Mouse (Mus musculus) left cerebral cortex, adult 2 months (tissue): ENCODE measurements at regions not wholly inside any gene's neighbourhood (a gene's known extent, or its start where the extent isn't known, plus 50 kb on each side); places are given as distances from the start of the nearest gene placed in this dataset.
"Not testable (repeated sequence)": the region's sequence is repeated elsewhere in the genome, so short reads cannot be mapped to it uniquely, and the experiment has no call there.

ENCODE experiments used
- DNase-seq, 2 experiments: peaks; one replicate each; pipeline ENCODE4 v3.0.0; 2021 to 2022; ENCODE audit warnings: low spot score in 2 of 2, mixed read lengths in 1 of 2; ENCODE audit errors: extremely low spot score in 1 of 2
- H3K27ac ChIP-seq: fragments of 200-600 bp; 2 replicates; pipeline ENCODE4 v1.8.1; 2022
- H3K4me3 ChIP-seq: fragments of 200-600 bp; 2 replicates; pipeline ENCODE4 v1.8.1; 2022
- CTCF ChIP-seq: fragments of 200-600 bp; IDR thresholded peaks from 2 replicates; pipeline ENCODE4 v1.8.1; 2022; ENCODE audit warnings: antibody characterized with exemption, mild to moderate bottlenecking, moderate library complexity
- intact Hi-C: fragments of 180-260 bp; cut with DNase I; formaldehyde crosslinking; loops from one replicate; pipeline ENCODE4 v1.15.1; 2025

GRCm38 (mm10) chr7:137653837-137654236, 216.4 kb downstream of the Glrx3 start:
- no peak for DNase-seq

DNA sequence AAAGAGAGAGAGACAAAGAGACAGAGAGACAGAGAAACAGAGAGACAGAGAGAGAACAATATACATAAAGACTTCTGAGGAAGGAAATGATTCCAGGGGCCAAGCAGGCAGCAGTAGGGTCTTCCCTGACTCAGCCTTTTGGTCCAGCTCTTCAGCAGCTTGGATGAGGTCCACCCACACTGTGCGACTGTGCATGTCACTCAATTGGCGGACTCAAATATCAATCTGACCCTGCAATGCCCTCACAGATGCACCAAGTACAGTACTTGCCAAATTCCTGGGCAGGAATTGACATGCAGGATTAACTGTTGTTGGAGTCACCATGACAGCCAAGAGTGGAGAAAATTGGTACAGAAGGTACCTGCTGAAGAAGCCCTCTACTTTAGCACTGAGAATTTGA, 229.8 kb downstream of the Glrx3 start:
- DNase-seq: no peak
- no peak for TF ChIP-seq CTCF
- H3K27ac ChIP-seq: no peak overlapping the region
- no peak overlapping the region for H3K4me3 ChIP-seq
- intact Hi-C loops: no loop called here

More at GRCm38 (mm10) chr7:137653837-137654236, 216.4 kb downstream of the Glrx3 start:
- TF ChIP-seq CTCF: no peak
- Histone ChIP-seq H3K4me3 (no peak overlapping the region), H3K27ac (no peak overlapping the region)
- intact Hi-C loops: no loop called here

GRCm38 (mm10) chr7:137671156-137671555, 233.7 kb downstream of the Glrx3 start:
- H3K4me3 ChIP-seq: no peak overlapping the region
- no peak overlapping the region for H3K27ac ChIP-seq
- intact Hi-C loops: no loop called here
- TF ChIP-seq CTCF: no peak
- no peak for DNase-seq

DNA sequence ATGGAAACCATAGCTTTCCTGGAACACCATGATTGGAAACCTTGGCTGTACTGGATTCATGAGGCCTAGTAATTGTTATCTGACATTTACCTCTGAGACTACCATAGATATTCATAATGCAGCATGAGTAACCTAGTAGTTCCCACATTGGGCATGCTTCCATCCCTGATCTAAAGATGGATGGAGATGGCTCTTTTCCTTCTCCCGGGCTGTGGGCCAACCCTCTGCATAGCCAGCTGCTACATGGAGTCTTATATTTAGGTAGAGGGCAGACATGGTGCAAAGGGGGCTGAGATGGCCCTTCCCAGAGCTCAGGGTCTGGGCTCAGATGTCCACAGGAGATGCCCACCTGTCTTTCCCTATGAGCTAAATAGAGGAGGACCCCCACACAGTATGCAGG, 237.2 kb downstream of the Glrx3 start:
- peak; percentile 11 to 55 for DNase-seq
- TF ChIP-seq CTCF: no peak
- Histone ChIP-seq H3K4me3 (no peak overlapping the region), H3K27ac (no peak overlapping the region)
- intact Hi-C loops: no loop called here

- intact Hi-C loops: no loop called here
- TF ChIP-seq CTCF: no peak
- Histone ChIP-seq H3K27ac (no peak overlapping the region), H3K4me3 (no peak overlapping the region)
- DNase-seq: no peak
Observed at GRCm38 (mm10) chr7:137675381-137675780, 238.0 kb downstream of the Glrx3 start.

DNA sequence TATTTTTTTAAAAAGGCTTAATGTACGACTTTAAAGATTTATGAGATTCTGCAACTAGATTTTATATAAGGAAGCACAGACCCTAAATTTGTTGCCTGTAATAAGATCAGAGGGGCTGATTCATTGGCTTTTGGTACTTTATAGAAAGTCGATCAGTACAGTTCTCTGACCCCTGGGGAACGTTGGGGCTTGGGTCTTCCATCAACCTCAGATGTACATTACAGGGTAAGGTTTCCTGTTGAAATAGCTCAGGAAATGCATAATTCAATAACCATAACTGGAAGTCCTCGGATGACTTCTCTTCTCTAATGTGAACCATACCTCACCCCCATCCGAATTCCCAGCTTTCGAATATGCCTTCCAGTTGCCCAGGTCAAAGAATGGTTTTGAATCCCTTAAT, 247.4 kb downstream of the Glrx3 start:
- intact Hi-C loops: no loop called here
- Histone ChIP-seq H3K27ac (no peak overlapping the region), H3K4me3 (no peak overlapping the region)
- DNase-seq: no peak
- TF ChIP-seq CTCF: no peak

- DNase-seq: no peak
- Histone ChIP-seq H3K4me3 (no peak overlapping the region), H3K27ac (no peak overlapping the region)
- no peak for TF ChIP-seq CTCF
- intact Hi-C loops: no loop called here
Observed at GRCm38 (mm10) chr7:137685320-137685719, 247.9 kb downstream of the Glrx3 start.

- H3K27ac ChIP-seq: no peak overlapping the region
- intact Hi-C loops: no loop called here
- no peak overlapping the region for H3K4me3 ChIP-seq
- no peak; the same call in 1 of the 2 replicates for TF ChIP-seq CTCF
- no peak for DNase-seq
Observed at GRCm38 (mm10) chr7:137696831-137697230, 259.4 kb downstream of the Glrx3 start.

GRCm38 (mm10) chr7:137698501-137698900, 261.1 kb downstream of the Glrx3 start:
- not testable (repeated sequence) for DNase-seq, H3K27ac ChIP-seq

GRCm38 (mm10) chr7:137712862-137713261, 275.4 kb downstream of the Glrx3 start:
- no peak overlapping the region for H3K4me3 ChIP-seq
- no peak for DNase-seq
- intact Hi-C loops: loop anchor here (5.0 kb wide), 1 partner anchor 86 kb away; no protein-coding TSS in a partner anchor
- TF ChIP-seq CTCF: no peak
- no peak overlapping the region for H3K27ac ChIP-seq

More at GRCm38 (mm10) chr7:137698501-137698900, 261.1 kb downstream of the Glrx3 start:
- intact Hi-C loops, H3K4me3 ChIP-seq: not testable (repeated sequence)

DNA sequence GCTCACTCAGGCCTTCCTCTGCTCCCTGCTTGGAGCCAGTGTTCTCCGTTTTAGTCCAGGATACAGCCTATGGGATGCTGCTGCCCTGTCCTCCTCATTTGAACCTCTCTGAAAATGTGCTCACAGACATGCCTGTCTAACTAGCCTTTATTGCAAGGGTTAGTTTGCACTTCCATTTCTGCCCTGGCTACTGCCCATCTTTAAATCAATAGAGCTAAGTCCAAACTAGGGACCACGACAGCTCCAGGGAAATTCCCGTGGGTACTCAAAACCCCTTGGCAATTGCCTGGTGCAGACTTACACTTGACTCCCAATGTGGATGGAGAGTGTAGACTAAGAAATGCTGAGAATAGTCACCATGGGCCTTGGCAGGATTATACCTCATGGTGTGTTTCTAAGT, 276.4 kb downstream of the Glrx3 start:
- intact Hi-C loops: loop anchor here (5.0 kb wide), 1 partner anchor 87 kb away; no protein-coding TSS in a partner anchor
- H3K4me3 ChIP-seq: no peak overlapping the region
- H3K27ac ChIP-seq: no peak overlapping the region
- no peak for DNase-seq
- no peak for TF ChIP-seq CTCF

DNA sequence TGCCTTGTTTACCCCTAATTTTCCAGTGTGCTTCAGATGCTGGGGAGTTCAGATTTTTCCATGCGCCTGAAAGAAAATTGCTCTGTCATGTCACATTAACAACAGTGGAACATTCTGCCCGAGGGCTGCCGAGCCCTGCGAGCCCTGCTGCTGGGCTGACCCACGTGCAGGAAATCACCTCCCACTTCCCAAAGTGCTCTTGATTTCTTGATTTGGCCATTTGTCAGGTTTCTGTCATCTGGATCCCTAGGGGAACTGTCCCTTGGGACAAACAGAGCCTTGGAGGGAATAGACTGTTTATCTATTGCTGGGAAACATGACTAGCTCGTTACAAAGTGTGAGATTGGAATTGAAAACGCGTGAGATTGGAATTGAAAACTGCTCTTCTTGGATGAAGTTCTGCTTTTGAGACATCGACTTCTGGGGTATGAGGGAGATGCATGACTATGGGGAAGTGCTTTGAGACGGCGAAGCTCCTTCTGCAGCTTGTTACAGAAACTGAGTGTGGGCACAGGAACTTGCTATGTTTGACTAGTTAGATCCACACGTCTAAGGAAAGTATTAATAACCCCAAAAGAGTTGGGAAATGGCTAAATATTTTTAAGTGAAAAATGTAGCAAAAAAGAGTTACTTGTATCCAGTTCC, 277.0 kb downstream of the Glrx3 start:
- intact Hi-C loops: loop anchor here (5.0 kb wide), 1 partner anchor 87 kb away; no protein-coding TSS in a partner anchor
- Histone ChIP-seq H3K27ac (no peak overlapping the region), H3K4me3 (no peak overlapping the region)
- no peak for DNase-seq
- TF ChIP-seq CTCF: no peak
